Mouse (Mus musculus) CH12.LX (cell line): ENCODE measurements around the gene Zmat5. TPM values are rescaled to one million over a fixed set of nuclear protein-coding genes. Genes with fewer than 3 reads are reported as not detected.

Source experiments
- DNase-seq: peaks from one replicate; pipeline ENCODE4 v3.0.0-alpha.2; 2013; ENCODE audit errors: extremely low read depth
- H3K27ac ChIP-seq: 2 replicates; pipeline ENCODE4 v1.5.1; 2012; ENCODE audit warnings: low read depth, mild to moderate bottlenecking, control low read depth, moderate library complexity; ENCODE audit not compliant: insufficient read depth
- H3K27me3 ChIP-seq: replicated peaks from 2 replicates; pipeline ENCODE3; 2012; ENCODE audit warnings: inconsistent platforms
- H3K36me3 ChIP-seq, 2 experiments: replicated peaks in 1 of 2; 2 replicates each; pipeline versions ENCODE3 to v1.6.1; 2012; ENCODE audit warnings: inconsistent platforms in 1 of 2, low read length in 1 of 2, mild to moderate bottlenecking in 1 of 2, mixed read lengths in 1 of 2, moderate library complexity in 1 of 2; ENCODE audit not compliant: control insufficient read depth in 1 of 2, insufficient read depth in 1 of 2
- H3K4me1 ChIP-seq, 2 experiments: 2 replicates each; pipeline ENCODE4 v1.6.1; 2012; ENCODE audit warnings: inconsistent platforms in 1 of 2, moderate library complexity in 1 of 2; ENCODE audit not compliant: insufficient read depth in 2 of 2, control insufficient read depth in 1 of 2
- H3K4me2 ChIP-seq: 2 replicates; pipeline ENCODE4 v1.6.1; 2012; ENCODE audit warnings: low read depth, mild to moderate bottlenecking, control low read depth; ENCODE audit not compliant: poor library complexity, insufficient read depth, severe bottlenecking
- H3K4me3 ChIP-seq, 3 experiments: fragments of 150-350 bp in 1 of 3; sonication (generic) in 1 of 3; replicated peaks in 1 of 3; 2 replicates each; pipeline versions ENCODE3 to v1.5.1; 2011 to 2012; ENCODE audit warnings: low read depth in 2 of 3, low read length in 2 of 3, mild to moderate bottlenecking in 2 of 3, moderate library complexity in 2 of 3, control low read depth in 1 of 3, improper control_type of control experiment in 1 of 3, inconsistent platforms in 1 of 3, mixed read lengths in 1 of 3; ENCODE audit not compliant: poor library complexity in 1 of 3
- H3K79me2 ChIP-seq: replicated peaks from 2 replicates; pipeline ENCODE4 v1.6.1; 2012; ENCODE audit warnings: mild to moderate bottlenecking, moderate library complexity; ENCODE audit not compliant: control insufficient read depth, poor library complexity, insufficient read depth, severe bottlenecking; ENCODE audit errors: extremely low read depth
- H3K9ac ChIP-seq: 2 replicates; pipeline ENCODE4 v1.6.1; 2012; ENCODE audit warnings: low read depth, mild to moderate bottlenecking, control low read depth, moderate library complexity; ENCODE audit not compliant: insufficient read depth
- H3K9me3 ChIP-seq: replicated peaks from 2 replicates; pipeline ENCODE3; 2012; ENCODE audit warnings: low read length, inconsistent platforms, mixed read lengths
- CHD2 ChIP-seq: IDR thresholded peaks from 2 replicates; pipeline ENCODE4 v1.6.1; 2011; ENCODE audit warnings: low read length, improper control_type of control experiment
- CTCF ChIP-seq, 2 experiments: IDR thresholded peaks in 1 of 2; conservative IDR thresholded peaks in 1 of 2; 2 replicates each; pipeline ENCODE4 v1.5.1; 2011 to 2012; ENCODE audit warnings: low read depth in 2 of 2, low read length in 2 of 2, improper control_type of control experiment in 1 of 2, inconsistent platforms in 1 of 2, mild to moderate bottlenecking in 1 of 2, moderate library complexity in 1 of 2
- E2F4 ChIP-seq: IDR thresholded peaks from 2 replicates; pipeline ENCODE4 v1.6.1; 2011; ENCODE audit warnings: low read depth, low read length, improper control_type of control experiment; ENCODE audit not compliant: insufficient replicate concordance
- ETS1 ChIP-seq: conservative IDR thresholded peaks from 2 replicates; pipeline ENCODE4 v1.6.1; 2012; ENCODE audit warnings: low read depth, mild to moderate bottlenecking, inconsistent platforms, low read length, improper control_type of control experiment, moderate library complexity
- HCFC1 ChIP-seq: IDR thresholded peaks from 2 replicates; pipeline ENCODE4 v1.6.1; 2012; ENCODE audit warnings: low read depth, mild to moderate bottlenecking, inconsistent platforms, low read length, improper control_type of control experiment
- KAT2A ChIP-seq: IDR thresholded peaks from 2 replicates; pipeline ENCODE4 v1.6.1; 2012; ENCODE audit warnings: low read length, improper control_type of control experiment, inconsistent platforms; ENCODE audit not compliant: insufficient replicate concordance
- MAX ChIP-seq: IDR thresholded peaks from 2 replicates; pipeline ENCODE4 v1.6.1; 2011; ENCODE audit warnings: low read length, improper control_type of control experiment
- MAZ ChIP-seq: IDR thresholded peaks from 2 replicates; pipeline ENCODE4 v1.6.1; 2012; ENCODE audit warnings: low read depth, mild to moderate bottlenecking, inconsistent platforms, low read length, improper control_type of control experiment, moderate library complexity
- MEF2A ChIP-seq: IDR thresholded peaks from 2 replicates; pipeline ENCODE4 v1.6.1; 2014; ENCODE audit warnings: low read depth, mild to moderate bottlenecking, inconsistent platforms, low read length, improper control_type of control experiment, borderline replicate concordance
- MXI1 ChIP-seq: IDR thresholded peaks from 2 replicates; pipeline ENCODE4 v1.6.1; 2011; ENCODE audit warnings: mild to moderate bottlenecking, low read depth, low read length, improper control_type of control experiment
- MYC ChIP-seq: IDR thresholded peaks from 2 replicates; pipeline ENCODE4 v1.6.1; 2011; ENCODE audit warnings: low read depth, mild to moderate bottlenecking, improper control_type of control experiment, low read length
- NRF1 ChIP-seq: IDR thresholded peaks from 2 replicates; pipeline ENCODE4 v1.6.1; 2014; ENCODE audit warnings: low read depth, mild to moderate bottlenecking, inconsistent platforms, low read length, improper control_type of control experiment, moderate library complexity
- POLR2A ChIP-seq: IDR thresholded peaks from 2 replicates; pipeline ENCODE4 v1.6.1; 2011; ENCODE audit warnings: low read depth, mild to moderate bottlenecking, improper control_type of control experiment, low read length
- POLR2AphosphoS2 ChIP-seq: IDR thresholded peaks from 2 replicates; pipeline ENCODE4 v1.6.1; 2011; ENCODE audit warnings: low read depth, low read length, improper control_type of control experiment
- RAD21 ChIP-seq: IDR thresholded peaks from 2 replicates; pipeline ENCODE4 v1.6.1; 2011; ENCODE audit warnings: low read depth, mild to moderate bottlenecking, low read length, improper control_type of control experiment, moderate library complexity
- TBP ChIP-seq: conservative IDR thresholded peaks from 2 replicates; pipeline ENCODE4 v1.6.1; 2011; ENCODE audit warnings: low read depth, low read length, improper control_type of control experiment
- TCF12 ChIP-seq: IDR thresholded peaks from 2 replicates; pipeline ENCODE4 v1.6.1; 2014; ENCODE audit warnings: low read depth, mild to moderate bottlenecking, inconsistent platforms, low read length, improper control_type of control experiment
- UBTF ChIP-seq: IDR thresholded peaks from 2 replicates; pipeline ENCODE4 v1.6.1; 2012; ENCODE audit warnings: low read depth, mild to moderate bottlenecking, inconsistent platforms, low read length, improper control_type of control experiment, moderate library complexity
- USF1 ChIP-seq: IDR thresholded peaks from 2 replicates; pipeline ENCODE4 v1.6.1; 2014; ENCODE audit warnings: low read depth, mild to moderate bottlenecking, inconsistent platforms, low read length, improper control_type of control experiment
- ZC3H11A ChIP-seq: IDR thresholded peaks from 2 replicates; pipeline ENCODE4 v1.6.1; 2012; ENCODE audit warnings: low read depth, mild to moderate bottlenecking, inconsistent platforms, low read length, improper control_type of control experiment
- ZKSCAN1 ChIP-seq: IDR thresholded peaks from 2 replicates; pipeline ENCODE4 v1.6.1; 2012; ENCODE audit warnings: low read depth, inconsistent platforms, low read length, improper control_type of control experiment, borderline replicate concordance
- ZMIZ1 ChIP-seq: IDR thresholded peaks from 2 replicates; pipeline ENCODE4 v1.6.1; 2012; ENCODE audit warnings: low read depth, mild to moderate bottlenecking, inconsistent platforms, low read length, improper control_type of control experiment
- dilution Hi-C: fragments of 300-500 bp; cut with MboI; formaldehyde crosslinking; loops from 2 replicates; pipeline ENCODE4 v1.14.3; 2020; ENCODE audit warnings: low sequenced_read_pairs; ENCODE audit not compliant: extremely low pct_unique_long_range_greater_than_20kb, extremely low pct_ligation_motif_present
- in situ Hi-C: fragments of 300-500 bp; cut with MboI; formaldehyde crosslinking; loops from 3 replicates; pipeline ENCODE4 v1.14.3; 2019; ENCODE audit warnings: low sequenced_read_pairs, low pct_ligation_motif_present, low pct_unique_long_range_greater_than_20kb, mixed read lengths
- polyA plus RNA-seq: library from polyadenylated mRNA; unstranded; fragments of >175 nt; gene quantifications from 2 replicates; pipeline ENCODE4 v1.2.1, GENCODE M21; 2012; ENCODE audit warnings: low read depth; ENCODE audit not compliant: insufficient read length
- total RNA-seq, 2 experiments: library from RNA; depleted of rRNA; stranded (reverse); fragments of 300-350 nt in 1 of 2; fragments of >200 nt in 1 of 2; gene quantifications; 2 replicates each; pipeline ENCODE4 v1.2.3; 2012 to 2014

Gene Zmat5
- total and polyA plus RNA-seq, 3 experiments: 35.9 to 75.2 (median 51.4) TPM

DNA sequence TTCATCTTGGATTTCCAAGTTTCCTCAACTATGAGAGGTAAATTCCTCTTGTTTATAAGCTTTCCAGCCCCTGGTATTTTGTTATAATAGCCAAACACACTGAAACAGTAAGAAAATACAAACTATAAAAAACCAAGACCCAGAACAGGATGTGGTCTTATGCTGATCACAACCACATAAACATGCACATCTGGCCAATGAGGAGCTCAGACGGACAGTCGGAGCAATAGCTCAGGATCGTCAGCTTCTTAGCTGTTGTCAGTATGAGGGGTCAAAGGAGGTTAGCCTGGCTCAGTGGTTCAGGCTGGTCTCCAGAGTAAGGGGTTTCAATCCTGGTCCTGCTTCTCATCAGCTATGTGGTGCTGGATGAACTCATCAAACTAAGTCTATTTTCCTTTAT is 78.6 kb downstream of the Zmat5 start:
- dilution Hi-C loops: no loop called here
- no peak overlapping the region for H3K27ac ChIP-seq
- H3K9ac ChIP-seq: no peak overlapping the region
- no peaks in the 10 kb centered on the region for H3K9me3 ChIP-seq
- TF ChIP-seq ZMIZ1: no peak
- TF ChIP-seq TBP: no peak
- no peak for TF ChIP-seq TCF12
- no peak for TF ChIP-seq ZKSCAN1
- TF ChIP-seq ZC3H11A: no peak
- TF ChIP-seq UBTF: no peak
- no peak for TF ChIP-seq POLR2AphosphoS2
- TF ChIP-seq NRF1: no peak
- no peak for TF ChIP-seq CTCF (conservative IDR thresholded peaks at IDR 0.05 in 1 of 2, IDR thresholded peaks at IDR 0.05 in 1 of 2; ENCODE audit: low read depth in 2 of 2, low read length in 2 of 2)
- TF ChIP-seq RAD21: no peak
- no peak for TF ChIP-seq POLR2A
- no peak for TF ChIP-seq MAZ
- TF ChIP-seq MEF2A: no peak
- TF ChIP-seq CHD2: no peak
- no peak for TF ChIP-seq HCFC1
- TF ChIP-seq E2F4: no peak
- no peak for TF ChIP-seq ETS1
- TF ChIP-seq USF1: no peak
- no peak for TF ChIP-seq MAX
- TF ChIP-seq MYC: no peak
- no peak overlapping the region for H3K4me3 ChIP-seq
- H3K79me2 ChIP-seq: no peaks in the 10 kb centered on the region
- in situ Hi-C loops: no loop called here
- H3K4me2 ChIP-seq: no peak overlapping the region
- H3K36me3 ChIP-seq: peaks cover 65 to 98% of the 10 kb centered on the region in 2 experiments
- H3K4me1 ChIP-seq: 0 out of 4 replicates have a peak, but pooled peaks cover 0 to 3% of the 10 kb centered on the region in 2 experiments
- DNase-seq: no peak
- no peaks in the 10 kb centered on the region for H3K27me3 ChIP-seq

DNA sequence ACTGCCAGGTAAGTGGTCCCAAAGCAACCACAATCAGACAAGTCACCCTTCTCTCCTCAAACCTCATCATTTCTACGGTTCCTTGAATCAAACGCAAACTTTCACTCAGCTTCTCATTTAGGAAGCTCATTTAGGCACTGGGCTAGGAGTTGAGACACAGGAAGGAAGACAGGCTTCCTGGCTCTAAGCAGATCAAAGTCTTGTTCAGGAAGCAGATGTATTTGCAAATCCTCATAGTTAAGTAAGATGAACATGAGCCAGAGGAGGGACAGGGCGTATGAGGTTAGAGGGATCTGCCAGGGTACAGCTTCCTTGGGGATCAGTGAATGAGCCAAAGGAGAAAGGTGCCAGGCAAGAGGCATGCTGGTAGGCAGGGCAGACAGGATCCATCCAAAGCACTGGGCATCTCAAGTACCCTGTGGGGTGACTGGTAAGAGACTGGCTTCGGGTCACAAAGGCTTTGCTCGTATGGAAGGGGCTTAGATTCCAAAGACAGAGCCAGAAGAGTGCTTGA is 80.2 kb downstream of the Zmat5 start:
- H3K79me2 ChIP-seq: no peaks in the 10 kb centered on the region
- TF ChIP-seq CHD2 (no peak), ZC3H11A (no peak), KAT2A (no peak), UBTF (no peak), MXI1 (no peak), MAZ (no peak), MAX (no peak)
- TF ChIP-seq, all 38 proteins: peak for 0
- no peak overlapping the region for H3K27ac ChIP-seq
- no peak overlapping the region for H3K4me3 ChIP-seq
- no peak overlapping the region for H3K4me2 ChIP-seq
- no peaks in the 10 kb centered on the region for H3K9me3 ChIP-seq
- H3K36me3 ChIP-seq: peaks cover 66 to 98% of the 10 kb centered on the region in 2 experiments
- H3K27me3 ChIP-seq: no peaks in the 10 kb centered on the region
- dilution Hi-C loops (no loop called here), in situ Hi-C loops (no loop called here)
- DNase-seq: no peak
- no peak overlapping the region for H3K9ac ChIP-seq
- H3K4me1 ChIP-seq: 0 out of 4 replicates have a peak, but pooled peaks cover 0 to 3% of the 10 kb centered on the region in 2 experiments

Other genes with a start within 250 kb of the Zmat5 start
- gene Mtmr3, start 109.8 kb upstream of the Zmat5 start, total RNA-seq (2012; rRNA removed): 46.3 and 53.8 TPM in 2 replicates
- gene Mtmr3, start 109.8 kb upstream of the Zmat5 start, total RNA-seq (2014; rRNA removed): 31.7 and 32.6 TPM in 2 replicates
- 30.3 and 32.5 TPM in 2 replicates for gene Mtmr3, start 109.8 kb upstream of the Zmat5 start, polyA plus RNA-seq
- not detected in 2 replicates for gene Gm11032, start 84.6 kb upstream of the Zmat5 start, total RNA-seq (2012; rRNA removed)
- not detected in 2 replicates for gene Gm11032, start 84.6 kb upstream of the Zmat5 start, total RNA-seq (2014; rRNA removed)
- gene Gm11032, start 84.6 kb upstream of the Zmat5 start, polyA plus RNA-seq: not detected in 2 replicates
- gene Ascc2, start 66.9 kb upstream of the Zmat5 start, total RNA-seq (2012; rRNA removed): 34.6 and 37.2 TPM in 2 replicates
- gene Ascc2, start 66.9 kb upstream of the Zmat5 start, total RNA-seq (2014; rRNA removed): 25.1 and 26.0 TPM in 2 replicates
- gene Ascc2, start 66.9 kb upstream of the Zmat5 start, polyA plus RNA-seq: 50.4 and 52.9 TPM in 2 replicates
- 1,522 and 1,539 TPM in 2 replicates for gene Uqcr10, start 336 bp upstream of the Zmat5 start, total RNA-seq (2012; rRNA removed)
- gene Uqcr10, start 336 bp upstream of the Zmat5 start, total RNA-seq (2014; rRNA removed): 905 and 1,007 TPM in 2 replicates
- gene Uqcr10, start 336 bp upstream of the Zmat5 start, polyA plus RNA-seq: 740 and 776 TPM in 2 replicates
- 0.50 and 0.51 TPM in 2 replicates for gene Cabp7, start 42.1 kb downstream of the Zmat5 start, total RNA-seq (2012; rRNA removed)
- gene Cabp7, start 42.1 kb downstream of the Zmat5 start, total RNA-seq (2014; rRNA removed): not detected in 2 replicates
- not detected in 2 replicates for gene Cabp7, start 42.1 kb downstream of the Zmat5 start, polyA plus RNA-seq
- 45.2 and 53.6 TPM in 2 replicates for gene Nf2, start 144.9 kb downstream of the Zmat5 start, total RNA-seq (2012; rRNA removed)
- 50.7 and 54.7 TPM in 2 replicates for gene Nf2, start 144.9 kb downstream of the Zmat5 start, total RNA-seq (2014; rRNA removed)
- 103 and 108 TPM in 2 replicates for gene Nf2, start 144.9 kb downstream of the Zmat5 start, polyA plus RNA-seq
- gene Nipsnap1, start 169.3 kb downstream of the Zmat5 start, total RNA-seq (2012; rRNA removed): 50.7 and 53.5 TPM in 2 replicates
- 77.6 and 79.3 TPM in 2 replicates for gene Nipsnap1, start 169.3 kb downstream of the Zmat5 start, total RNA-seq (2014; rRNA removed)
- gene Nipsnap1, start 169.3 kb downstream of the Zmat5 start, polyA plus RNA-seq: 94.0 and 97.9 TPM in 2 replicates
- 62.7 and 81.5 TPM in 2 replicates for gene Thoc5, start 190.6 kb downstream of the Zmat5 start, total RNA-seq (2012; rRNA removed)
- 35.2 and 37.7 TPM in 2 replicates for gene Thoc5, start 190.6 kb downstream of the Zmat5 start, total RNA-seq (2014; rRNA removed)
- gene Thoc5, start 190.6 kb downstream of the Zmat5 start, polyA plus RNA-seq: 83.8 and 86.0 TPM in 2 replicates
- not detected in 2 replicates for gene Nefh, start 243.4 kb downstream of the Zmat5 start, total RNA-seq (2012; rRNA removed)
- gene Nefh, start 243.4 kb downstream of the Zmat5 start, total RNA-seq (2014; rRNA removed): not detected in 2 replicates
- 0.06 and 0.08 TPM in 2 replicates for gene Nefh, start 243.4 kb downstream of the Zmat5 start, polyA plus RNA-seq